ENCODE assay signal across 14 mouse cellular contexts in the genomic region with DNA sequence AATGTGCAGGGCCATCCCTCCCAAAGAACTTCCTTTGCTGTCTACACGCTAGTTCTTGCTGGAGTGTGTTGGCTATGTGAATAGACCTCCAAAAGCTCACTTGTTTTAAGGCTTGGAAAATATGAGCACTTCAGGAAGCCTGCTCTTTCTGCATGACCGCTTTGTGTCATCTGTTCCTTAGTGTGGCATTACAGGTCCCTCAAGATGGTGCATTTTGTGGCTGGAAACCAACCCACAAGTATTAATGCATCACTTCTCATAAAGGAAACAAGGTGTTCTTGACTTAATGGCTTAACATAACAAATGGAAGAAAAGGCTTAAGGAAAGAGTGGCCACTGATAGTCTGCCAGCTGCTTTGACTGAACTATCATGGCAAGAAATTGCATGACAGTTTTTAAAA.
"Had no signal": no experiment of that assay in that cellular context is flagged by ENCODE, and none has a peak within 500 bp of the region (broad histone marks: within the 10 kb centered on the region; RNA-seq: fewer than 3 reads in every experiment).

No protein-coding gene starts in this region.

- H3K9ac ChIP-seq: lung, embryonic 14.5 days; midbrain, embryonic 12.5 days; neural tube, embryonic 12.5 days had no signal

- H3K9me3 ChIP-seq: midbrain, embryonic 10.5 days; midbrain, embryonic 12.5 days; neural tube, embryonic 12.5 days had no signal

- H3K27me3 ChIP-seq: neural tube, embryonic 12.5 days had no signal

- H3K27ac ChIP-seq: midbrain, embryonic 10.5 days; midbrain, embryonic 12.5 days; neural tube, embryonic 12.5 days had no signal

- ATAC-seq: midbrain, embryonic 16.5 days had no signal

- H3K4me2 ChIP-seq: lung, embryonic 14.5 days; midbrain, embryonic 12.5 days; neural tube, embryonic 12.5 days had no signal

- H3K4me3 ChIP-seq: midbrain, embryonic 10.5 days; midbrain, embryonic 12.5 days; myocyte; neural tube, embryonic 12.5 days had no signal

- DNase-seq: lung, adult 18-20 months; lung, embryonic 14.5 days; lung, postnatal 10 days; lung, postnatal 4 days; midbrain, embryonic 14.5 days; right cerebral cortex, postnatal 14 days; thymus, adult 2 months; thymus, postnatal 25 days; thymus, postnatal 4 days had no signal

- H3K36me3 ChIP-seq: midbrain, embryonic 10.5 days; midbrain, embryonic 12.5 days; neural tube, embryonic 12.5 days had no signal
